Mouse (Mus musculus) lung, postnatal 0 days (tissue): ENCODE results near the gene Fzd4.

ENCODE experiments used
- CTCF ChIP-seq: IDR thresholded peaks from 2 replicates; pipeline ENCODE4 v1.5.1; 2016; ENCODE audit warnings: antibody characterized with exemption, mild to moderate bottlenecking
- EP300 ChIP-seq: IDR thresholded peaks from 2 replicates; pipeline ENCODE4 v1.6.1; 2016; ENCODE audit warnings: antibody characterized with exemption, mild to moderate bottlenecking, control low read depth

DNA sequence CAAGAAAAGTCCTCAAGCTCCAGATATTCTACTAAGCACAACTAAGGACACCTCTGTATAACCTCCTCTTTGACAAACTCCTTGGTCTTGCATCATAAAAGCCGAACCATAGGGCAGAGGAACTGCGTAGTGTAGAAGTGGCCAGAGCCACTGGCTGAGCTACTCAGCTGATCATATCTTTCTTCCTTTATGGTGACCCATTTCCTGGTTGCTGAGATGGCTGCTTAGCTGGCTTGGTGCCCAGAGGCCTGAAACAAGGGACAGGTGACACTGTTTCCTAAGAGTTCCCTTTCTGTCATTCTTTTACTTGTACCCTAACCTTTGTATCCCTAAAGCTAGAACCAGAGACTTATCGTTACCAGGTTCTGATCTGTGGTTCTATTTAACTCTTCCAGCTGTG is 7.2 kb downstream of the Fzd4 start:
- TF ChIP-seq CTCF (no peak), EP300 (peak; percentile 60)
